Mouse (Mus musculus) liver, embryonic 16.5 days (tissue): ENCODE data around the gene Nudt15. TPM values are rescaled to one million over a fixed set of nuclear protein-coding genes. Genes with fewer than 3 reads are reported as not detected.

Experiments used
- polyA plus RNA-seq: library from polyadenylated mRNA; unstranded; fragments of >200 nt; fragmentation: Nextera tagmentation; extraction: Ambion mirVana; gene quantifications from 2 replicates; pipeline ENCODE4 v1.2.1, GENCODE M21; 2015

Gene Nudt15
- polyA plus RNA-seq, 1 experiment from 2014 or later, result 2.5 TPM

Other genes starting within 250 kb of the Nudt15 start
- gene Rb1, start 222.4 kb downstream of the Nudt15 start, polyA plus RNA-seq, result 16.7 and 18.5 TPM in 2 replicates
- 588 and 605 TPM in 2 replicates for gene Itm2b, start 163.0 kb downstream of the Nudt15 start, polyA plus RNA-seq
- 24.4 and 26.5 TPM in 2 replicates for gene Med4, start 38.2 kb downstream of the Nudt15 start, polyA plus RNA-seq
- gene Sucla2, start 22.9 kb downstream of the Nudt15 start, polyA plus RNA-seq, result 46.9 and 49.9 TPM in 2 replicates
- gene Gm21750, start 113.0 kb upstream of the Nudt15 start, polyA plus RNA-seq, result not detected in 2 replicates